Mouse (Mus musculus): ENCODE results near the gene Ddx25. TPM values are rescaled to one million over a fixed set of nuclear protein-coding genes. Genes with fewer than 3 reads are reported as not detected.
A peak's percentile ranks its signal among the peaks of the same experiment; 100 is the strongest.

The Ddx25 gene
- total RNA-seq (2021) = under 1 TPM; 0.10 to 0.15 TPM
- long read RNA-seq, experiment 1, partial matches to known transcripts = 0 of 1 reads
- long read RNA-seq, experiment 1, other reads (novel, unspliced or antisense) = 1 of 1 reads
- long read RNA-seq, experiment 2 = 0 reads

DNA sequence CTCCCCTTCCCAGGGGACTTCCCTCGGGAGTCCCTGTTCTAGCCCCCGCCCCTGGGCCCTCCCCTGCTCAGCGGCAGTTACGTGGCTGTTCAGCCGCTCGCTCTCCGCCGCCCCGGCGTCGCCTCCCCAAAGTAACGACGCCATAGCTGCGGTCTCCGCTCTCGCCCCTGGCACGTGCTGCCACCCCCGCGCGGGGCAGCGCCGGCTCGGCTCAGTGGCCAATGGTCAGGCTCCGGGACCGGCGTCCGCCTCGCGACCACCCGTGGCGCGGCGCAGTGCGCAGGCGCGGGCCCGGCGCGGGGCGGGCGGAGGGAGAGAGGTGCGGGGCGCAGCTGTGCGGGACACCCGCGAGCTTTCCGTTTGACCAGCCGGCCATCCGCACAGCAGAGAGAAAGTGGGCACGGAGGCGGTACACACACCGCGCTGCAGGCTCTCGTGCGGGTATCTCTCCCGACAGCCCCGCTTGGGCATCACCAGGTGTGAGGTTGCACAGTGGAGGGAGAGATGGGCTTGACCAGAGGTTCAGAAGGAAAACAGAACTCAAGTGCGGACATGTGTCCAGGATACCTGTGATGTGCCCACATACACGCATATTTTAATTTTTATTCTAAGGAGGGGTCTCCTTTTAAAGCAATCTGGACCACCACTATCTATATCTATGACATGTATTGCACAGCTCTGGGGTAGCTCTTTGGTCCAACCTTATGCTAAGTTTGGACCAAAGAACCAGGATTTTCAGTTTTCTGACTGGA is at the start of gene Ddx25, which contains the start of gene Pus3:
Gene Ddx25, minus strand, starts transcription at position 272 of the 752 bp plus-strand sequence.
Gene Pus3, plus strand, starts transcription at position 339 of the 752 bp plus-strand sequence.
- DNase-seq (ENCODE audit: low spot score in 2 of 2) = no peak

GRCm38 (mm10) chr9:35607647-35608405 is 49.5 kb upstream of the Ddx25 start:
- no peak for DNase-seq (ENCODE audit: low spot score in 2 of 2)

DNA sequence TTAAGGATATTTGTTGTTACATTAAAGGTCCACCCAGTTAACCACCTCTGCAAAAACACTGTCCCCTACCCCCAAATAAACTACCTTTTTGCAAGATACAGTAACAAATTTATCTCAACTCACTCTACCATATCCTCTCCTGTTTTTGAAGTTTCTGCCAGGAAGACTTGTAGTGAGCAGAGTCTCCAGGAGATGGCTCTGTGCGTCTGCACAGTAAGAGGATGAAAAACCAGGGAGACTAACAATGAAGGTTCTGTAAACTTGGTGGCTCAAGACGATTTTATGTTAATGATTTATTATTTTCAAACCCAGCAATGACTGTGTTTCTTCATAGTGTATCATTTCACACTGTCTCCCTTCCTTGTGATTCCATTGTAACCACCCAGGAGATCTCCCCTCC is 34.6 kb upstream of the Ddx25 start:
- DNase-seq (ENCODE audit: low spot score in 2 of 2) = no peak

- DNase-seq (ENCODE audit: low spot score in 2 of 2) = no peak
These were observed 29.3 kb upstream of the Ddx25 start for GRCm38 (mm10) chr9:35587674-35588073.

DNA sequence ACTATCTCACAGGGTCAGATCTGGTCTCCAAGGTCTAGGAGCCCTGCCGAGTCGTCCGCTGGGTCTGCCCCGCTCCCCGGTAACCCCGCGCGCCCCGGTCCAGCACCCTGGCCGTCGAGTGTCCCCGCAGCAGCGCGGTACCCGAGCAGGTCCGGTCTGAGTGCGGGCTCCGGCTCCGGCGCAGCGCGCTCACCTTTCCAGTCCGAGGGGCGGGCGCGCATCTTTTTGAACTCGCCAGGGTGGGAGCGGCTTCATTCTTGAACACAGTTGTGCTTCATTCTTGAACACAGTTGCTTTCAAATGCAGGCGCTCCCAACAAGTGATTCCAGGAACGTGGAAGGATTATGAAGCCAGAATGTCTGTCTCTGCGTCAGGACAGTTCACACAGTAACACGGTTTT is 16.1 kb upstream of the Ddx25 start:
- no peak for DNase-seq (ENCODE audit: low spot score in 2 of 2)

GRCm38 (mm10) chr9:35570663-35571062 is 12.3 kb upstream of the Ddx25 start:
- DNase-seq (ENCODE audit: low spot score in 2 of 2) = no peak

DNA sequence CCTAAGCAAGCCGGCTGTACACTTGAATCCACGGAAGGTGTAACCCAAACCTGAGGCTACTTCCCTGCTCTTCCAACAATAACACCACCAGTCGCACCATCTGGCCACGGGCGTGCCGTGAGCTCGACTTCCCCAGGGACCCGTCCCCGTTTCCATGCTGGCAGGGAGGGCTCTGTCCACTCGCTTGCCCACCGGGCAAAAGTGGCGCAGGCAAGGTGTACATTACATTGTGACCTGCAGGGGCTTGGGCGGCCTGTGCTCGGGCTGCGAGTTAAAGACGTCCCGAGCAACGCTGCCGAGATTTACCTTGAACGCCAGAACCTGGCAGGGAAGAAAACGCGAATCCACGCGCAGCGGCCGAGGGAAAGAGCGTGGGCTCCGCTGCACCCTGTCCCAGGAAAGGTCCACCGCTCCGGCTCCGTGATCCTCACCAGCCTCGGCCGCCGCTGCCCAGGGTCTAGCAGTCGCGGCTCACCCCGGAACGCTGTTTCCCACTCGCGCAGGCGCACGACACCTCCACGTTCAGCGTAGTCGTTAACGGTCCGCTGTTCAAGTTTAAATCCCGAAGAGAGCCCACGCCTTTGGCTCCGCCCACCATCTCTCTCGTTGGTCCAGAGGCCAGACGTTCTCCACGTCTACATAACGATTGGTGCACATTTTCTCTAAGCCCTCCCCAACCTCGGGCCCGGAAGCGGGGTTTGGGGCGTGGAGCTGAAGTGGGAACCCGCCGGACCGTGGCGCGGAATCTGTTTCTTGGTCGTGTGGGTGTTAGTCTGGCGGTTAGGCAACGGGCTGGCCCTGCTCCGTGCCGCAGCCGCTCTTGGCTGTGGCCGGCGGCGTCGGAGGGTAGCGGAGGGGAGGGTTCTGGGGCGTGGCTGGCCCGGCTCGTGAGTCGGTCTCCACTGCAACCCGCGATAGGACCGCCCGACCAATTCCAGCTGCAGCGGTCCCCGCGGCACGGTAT is 11.5 kb upstream of the Ddx25 start, which contains the start of the genes Pate2 and Hyls1:
Gene Pate2, plus strand, starts transcription at position 714 of the 964 bp plus-strand sequence.
Gene Hyls1, minus strand, starts transcription at position 828 of the 964 bp plus-strand sequence.
- peak; percentile 76 to 91 for DNase-seq (ENCODE audit: low spot score in 2 of 2)

DNA sequence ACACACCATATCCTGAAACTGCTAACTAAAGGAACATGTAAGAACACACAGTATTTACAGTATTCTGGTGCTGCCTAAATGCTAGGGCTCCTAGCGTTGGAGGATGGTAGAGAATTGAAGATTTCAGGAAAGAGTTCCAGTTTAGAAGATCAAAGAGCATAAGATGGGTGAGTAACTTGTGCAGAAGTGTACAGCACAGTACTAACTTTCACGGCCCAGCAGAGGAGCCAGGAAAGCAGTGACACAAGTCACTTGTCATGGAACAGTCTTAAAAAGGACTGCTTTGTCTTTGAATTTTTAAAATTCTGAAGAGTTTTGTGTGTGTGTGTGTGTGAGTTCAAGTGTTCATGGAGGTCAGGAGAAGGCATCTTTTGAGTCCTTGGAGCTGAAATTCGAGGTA is 9.7 kb upstream of the Ddx25 start:
- no peak for DNase-seq (ENCODE audit: low spot score in 2 of 2)

DNA sequence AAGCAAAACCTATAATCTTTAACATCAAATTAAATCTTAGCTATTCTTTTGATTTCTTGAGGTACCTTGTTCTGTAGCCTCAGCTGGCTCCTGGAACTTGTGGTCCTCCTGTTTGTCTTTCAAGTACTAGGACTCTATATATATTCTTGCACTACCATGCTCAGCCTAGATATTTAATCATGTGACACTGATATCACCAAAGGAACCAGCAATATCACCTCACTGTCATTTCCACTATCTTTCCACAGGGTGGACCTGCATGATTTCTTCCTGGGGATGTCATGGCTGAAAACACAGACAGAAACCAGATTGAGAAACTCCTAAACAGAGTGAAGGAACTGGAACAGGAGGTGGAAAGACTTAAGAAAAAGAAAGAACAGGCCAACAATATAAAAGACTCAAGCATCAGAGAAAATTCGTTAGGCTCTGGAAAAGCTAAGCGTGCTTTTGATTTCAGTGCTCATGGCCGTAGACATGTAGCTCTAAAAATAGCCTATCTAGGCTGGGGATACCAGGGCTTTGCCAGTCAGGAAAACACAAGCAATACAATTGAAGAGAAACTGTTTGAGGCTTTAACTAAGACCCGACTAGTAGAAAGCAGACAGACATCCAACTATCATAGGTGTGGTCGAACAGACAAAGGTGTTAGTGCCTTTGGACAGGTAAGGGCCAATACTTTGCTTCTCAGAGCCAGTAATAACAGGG is 6.4 kb upstream of the Ddx25 start:
- DNase-seq (ENCODE audit: low spot score in 2 of 2) = no peak

DNA sequence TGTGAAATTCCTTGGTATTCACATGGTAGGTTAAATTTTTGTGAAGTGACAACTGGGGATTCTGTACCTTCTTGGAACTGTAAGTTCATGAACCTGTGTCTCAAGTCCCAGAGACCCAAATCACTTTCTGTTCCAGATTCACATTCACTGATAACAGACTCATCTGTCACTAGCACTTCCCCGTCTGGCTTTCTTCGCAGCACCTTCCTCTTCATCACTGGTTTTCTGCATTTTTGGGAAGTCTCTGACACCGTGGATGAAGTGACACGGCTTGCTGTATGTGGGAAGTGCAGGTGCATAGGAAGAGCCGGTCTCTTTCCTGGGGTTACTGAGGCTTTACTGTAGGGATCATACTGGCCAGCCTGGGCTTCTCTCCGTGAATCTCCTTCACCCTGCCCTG is 3.3 kb upstream of the Ddx25 start:
- DNase-seq (ENCODE audit: low spot score in 2 of 2) = no peak

DNA sequence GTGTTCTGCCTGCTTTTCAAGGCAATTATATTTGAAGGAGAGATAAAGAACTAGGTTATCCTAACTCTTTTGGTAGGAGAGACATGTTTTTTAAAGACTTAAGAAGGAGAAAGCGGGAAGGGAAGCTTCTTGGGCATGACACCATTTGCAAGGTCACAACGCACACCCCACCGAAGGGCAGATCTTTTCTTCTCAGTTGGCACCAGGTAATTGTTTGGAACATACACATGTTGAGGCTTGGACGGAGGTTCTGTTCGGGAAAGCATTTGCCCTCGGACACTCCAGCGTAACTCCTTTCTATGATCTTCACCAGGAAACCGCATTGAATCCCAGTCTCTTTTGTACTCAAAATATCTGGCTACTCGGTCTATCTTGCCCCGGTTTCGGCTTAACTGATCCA is 2.7 kb upstream of the Ddx25 start:
- DNase-seq (ENCODE audit: low spot score in 2 of 2) = no peak

DNA sequence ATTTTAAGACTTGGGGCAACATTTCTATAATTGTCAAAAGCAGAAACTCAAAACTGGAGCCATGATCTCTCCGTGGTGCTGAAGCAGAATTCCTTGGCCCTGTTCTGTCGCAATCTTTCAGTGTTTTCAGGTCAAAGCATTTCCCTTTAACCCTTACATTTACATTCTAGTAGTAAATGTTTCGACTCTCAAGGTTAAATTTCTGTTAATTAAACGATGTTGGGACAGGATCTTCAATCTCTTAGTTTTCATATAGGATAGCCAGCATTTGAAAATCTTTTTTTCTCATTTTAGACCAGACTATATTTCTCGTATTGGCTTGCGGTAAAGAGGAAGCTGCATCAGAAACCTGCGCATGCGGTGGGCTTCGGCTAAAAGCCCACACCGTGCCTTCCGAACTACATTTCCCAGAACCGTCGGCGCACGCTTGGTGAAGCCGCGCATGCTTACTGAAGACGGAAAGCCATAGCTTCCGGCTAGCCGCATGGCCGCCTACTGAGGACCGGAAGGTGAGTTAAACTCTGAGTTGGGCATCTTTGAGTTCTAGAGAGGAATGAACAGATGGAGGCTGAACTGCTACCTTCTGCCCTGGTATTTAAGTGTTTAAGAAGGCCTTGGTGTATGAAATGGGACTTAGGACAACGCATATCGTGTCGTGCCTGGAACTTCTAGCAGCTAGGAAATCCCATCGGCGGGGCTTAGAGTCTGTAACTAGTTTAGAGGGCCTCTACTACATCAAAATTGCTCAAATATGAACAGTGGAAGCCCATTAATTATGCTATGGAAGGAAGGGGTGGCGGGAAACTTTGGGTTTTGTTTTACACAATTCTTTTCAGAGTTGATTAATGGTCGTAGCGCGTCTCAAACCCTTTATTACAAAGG is 922 bp upstream of the Ddx25 start:
- peak in 1 of 2 experiments; percentile 72 for DNase-seq (ENCODE audit: low spot score in 2 of 2)

- no peak for DNase-seq (ENCODE audit: low spot score in 2 of 2)
These were observed 1.7 kb downstream of the Ddx25 start for GRCm38 (mm10) chr9:35556494-35557102.

DNA sequence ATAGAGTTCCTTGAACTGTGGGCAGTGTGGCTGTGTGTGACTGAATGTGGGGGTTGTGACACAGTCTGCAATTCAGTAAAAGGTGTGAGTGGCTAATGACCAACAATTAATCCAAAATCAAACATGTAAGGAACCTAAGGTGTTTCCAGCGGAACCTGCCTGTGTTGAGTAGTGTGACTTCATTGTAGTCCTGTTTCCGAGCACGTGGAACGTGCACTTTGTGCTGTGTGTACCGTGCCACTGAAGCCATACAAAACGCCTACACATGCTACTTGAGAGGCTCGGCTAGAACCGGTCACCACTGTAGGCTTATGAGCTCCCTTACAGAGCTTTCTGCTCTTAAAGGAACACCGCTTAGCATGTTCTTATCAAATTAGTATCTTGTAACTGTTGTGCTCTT is 9.9 kb downstream of the Ddx25 start:
- no peak for DNase-seq (ENCODE audit: low spot score in 2 of 2)

DNA sequence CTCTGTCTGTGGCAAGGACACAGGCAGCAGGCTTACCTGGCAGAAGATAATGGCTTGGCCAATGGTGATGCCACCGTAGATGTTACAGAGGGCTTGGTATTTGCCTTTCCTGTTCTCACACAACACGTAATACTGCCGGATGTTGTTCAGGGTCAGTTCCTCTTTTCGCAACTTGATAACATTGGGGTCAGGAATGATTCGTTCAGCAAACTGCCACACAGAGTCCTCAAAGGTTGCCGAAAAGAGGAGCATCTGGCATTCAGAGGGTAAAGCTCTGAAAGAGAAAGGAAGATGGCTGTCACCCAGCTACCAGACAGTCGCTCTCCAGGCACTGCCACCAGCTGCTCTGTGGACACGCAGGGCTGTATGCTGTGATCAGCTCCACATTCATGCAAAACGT is 11.6 kb downstream of the Ddx25 start:
- DNase-seq (ENCODE audit: low spot score in 2 of 2) = no peak

DNA sequence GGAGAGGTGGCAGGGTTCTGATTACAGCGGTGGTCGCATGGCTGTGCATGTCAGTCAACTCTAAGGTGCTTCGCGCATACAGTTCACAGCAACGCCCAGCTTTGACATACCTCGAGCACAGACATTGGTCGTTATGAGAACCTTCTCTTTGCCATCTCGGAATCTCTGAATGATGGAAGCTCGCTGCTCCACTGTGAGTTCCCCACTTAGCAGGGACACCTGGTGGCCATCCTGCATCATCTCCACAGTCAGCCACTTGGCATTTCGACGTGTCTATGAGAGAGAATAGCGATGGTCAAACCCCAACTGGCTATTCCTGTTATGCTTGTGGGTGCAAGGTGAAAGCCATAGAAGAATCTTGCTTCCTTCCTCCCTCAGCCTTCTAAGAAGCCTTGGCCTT is 12.6 kb downstream of the Ddx25 start:
- DNase-seq (ENCODE audit: low spot score in 2 of 2) = no peak

- DNase-seq (ENCODE audit: low spot score in 2 of 2) = no peak
These were observed 13.7 kb downstream of the Ddx25 start for GRCm38 (mm10) chr9:35544666-35545065.

DNA sequence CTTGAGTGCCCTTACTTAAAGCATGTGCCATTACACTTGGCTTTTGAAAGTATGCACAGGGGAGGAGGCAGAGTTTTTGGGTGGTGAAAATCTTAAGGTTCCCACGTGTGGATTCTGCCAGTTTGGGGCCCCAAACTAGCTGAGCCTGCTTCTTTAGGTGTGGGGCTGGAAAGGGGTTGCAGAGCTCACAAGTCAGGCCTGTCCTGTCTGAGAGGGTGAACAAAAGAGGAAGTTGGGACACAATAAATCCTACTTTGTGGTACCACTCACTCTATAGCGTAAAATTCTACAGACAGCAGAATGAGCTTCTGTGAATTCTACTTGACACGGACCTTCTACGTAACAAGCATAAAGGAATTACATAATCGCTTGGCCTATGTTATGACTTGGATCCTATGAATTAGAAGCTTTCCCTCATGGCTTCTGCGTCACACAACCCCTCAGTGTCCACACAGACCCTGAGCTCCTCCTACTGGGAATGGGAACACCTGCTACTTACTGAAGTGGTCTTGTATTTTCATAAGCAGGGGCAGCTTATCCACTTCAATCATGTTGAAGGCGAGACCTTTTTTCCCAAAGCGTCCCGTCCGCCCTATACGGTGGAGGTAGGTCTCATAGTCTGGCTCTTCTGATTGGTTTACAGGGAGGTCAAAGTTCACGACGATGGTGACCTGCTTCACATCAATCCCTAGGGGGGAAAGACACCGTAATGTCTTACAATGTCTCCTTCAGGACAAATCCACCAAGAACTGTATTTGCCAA is 15.0 kb downstream of the Ddx25 start:
- no peak for DNase-seq (ENCODE audit: low spot score in 2 of 2)
